Mouse (Mus musculus) right cerebral cortex, adult 2 months (tissue): ENCODE results near the gene Apob.

Source experiments
- DNase-seq, 2 experiments: peaks; one replicate each; pipeline ENCODE4 v3.0.0; 2021 to 2022; ENCODE audit warnings: low spot score in 2 of 2

Apob gene

DNA sequence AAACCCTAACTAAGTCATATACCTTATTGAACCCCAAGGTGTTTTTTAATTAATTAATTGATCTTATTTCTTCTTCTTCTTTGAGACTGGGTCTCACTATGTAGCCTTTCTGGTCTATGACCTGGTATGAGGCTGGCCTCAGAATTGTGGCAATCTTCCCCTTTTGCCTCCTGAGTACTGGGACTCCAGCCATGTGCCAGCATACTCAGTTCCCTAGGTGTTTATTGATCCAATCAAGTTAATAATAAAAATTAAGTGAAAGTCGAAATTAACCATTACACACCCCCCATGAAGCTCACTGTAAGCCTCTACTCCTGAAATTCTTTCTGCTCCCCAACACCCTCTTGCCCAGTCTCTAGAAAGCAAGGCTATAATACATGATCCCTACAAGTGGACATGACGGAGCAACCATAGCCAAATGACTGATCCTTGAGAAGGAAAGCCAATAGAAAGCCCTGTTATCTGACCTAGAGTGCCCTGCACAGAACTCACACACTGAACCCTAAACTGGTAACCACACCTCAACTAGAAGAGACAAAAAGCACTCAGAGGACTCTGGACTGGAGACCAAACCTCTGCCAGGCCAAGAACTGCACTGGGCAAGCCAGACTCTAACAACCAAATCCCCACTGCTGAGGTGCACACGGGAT, 60.8 kb downstream of the Apob start:
- no peak for DNase-seq

- no peak for DNase-seq
Observed at GRCm38 (mm10) chr12:8042626-8043394, 65.4 kb downstream of the Apob start.

DNA sequence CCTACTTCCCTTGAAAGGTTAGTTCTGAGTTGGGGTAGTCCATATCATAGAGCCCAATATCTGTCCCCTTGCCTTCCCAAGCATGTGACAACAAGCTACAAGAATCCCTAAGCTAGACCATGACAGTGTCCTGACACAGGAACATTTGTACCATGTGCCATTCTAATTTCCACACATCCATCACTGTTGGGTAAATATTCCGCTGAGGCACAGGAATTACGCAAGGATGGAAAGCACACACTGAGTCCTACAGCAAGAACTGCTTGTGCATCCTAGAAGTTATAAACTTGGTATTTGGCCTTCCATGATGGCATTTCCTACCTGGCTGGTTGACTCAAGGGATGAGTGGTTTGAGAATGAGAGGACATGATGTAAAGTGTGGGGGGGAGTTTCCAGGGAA, 69.6 kb downstream of the Apob start:
- no peak for DNase-seq

GRCm38 (mm10) chr12:8047789-8048309, 70.4 kb downstream of the Apob start:
- no peak for DNase-seq

DNA sequence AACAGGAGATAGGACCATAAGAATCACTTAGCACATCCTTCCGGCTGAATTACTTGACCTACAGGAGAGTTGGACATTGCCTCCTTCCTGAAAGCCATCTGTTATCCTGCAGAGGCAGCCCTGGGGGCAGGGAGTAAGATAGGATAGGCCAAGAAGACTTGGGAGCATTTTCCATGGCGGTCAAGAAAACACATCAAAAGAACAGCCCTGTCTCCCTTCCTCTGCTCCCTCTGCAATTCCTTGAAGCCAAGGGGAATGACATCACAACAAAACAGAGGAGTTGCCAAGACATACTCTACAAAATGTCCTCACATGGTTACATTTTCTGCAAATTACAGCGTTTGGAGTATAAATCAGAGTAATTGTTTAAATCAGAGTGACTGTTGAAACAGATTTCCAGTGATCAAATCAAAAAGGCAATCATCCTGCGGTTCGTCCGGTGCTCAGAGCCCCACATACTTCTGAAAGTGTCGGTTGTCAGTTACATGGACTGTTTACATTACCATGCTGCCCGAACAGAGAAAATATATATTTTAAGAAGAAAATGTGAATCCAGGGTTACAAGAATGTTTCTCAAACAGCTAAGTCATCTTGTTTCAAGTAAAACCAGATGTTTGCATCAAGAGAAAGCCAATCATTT, 78.7 kb downstream of the Apob start:
- no peak for DNase-seq

DNA sequence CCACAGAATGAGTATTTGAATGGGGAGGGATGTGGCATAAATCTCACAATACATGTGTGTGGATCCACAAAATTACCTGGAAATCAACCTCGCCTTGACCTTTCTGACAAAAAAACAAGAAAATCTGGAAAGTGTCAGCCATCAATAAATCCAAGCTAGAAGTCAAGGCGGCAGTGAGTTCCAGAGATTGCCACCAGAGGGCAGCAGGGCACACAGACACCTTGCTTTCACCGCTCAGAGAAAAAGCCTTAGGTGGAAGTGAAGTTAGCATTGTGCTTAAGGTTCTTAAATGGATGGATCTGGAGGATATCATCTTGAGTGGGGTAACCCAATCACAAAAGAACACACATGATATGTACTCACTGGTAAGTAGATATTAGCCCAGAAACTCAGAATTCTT, 82.1 kb downstream of the Apob start:
- DNase-seq = peak; percentile 85 to 86

DNA sequence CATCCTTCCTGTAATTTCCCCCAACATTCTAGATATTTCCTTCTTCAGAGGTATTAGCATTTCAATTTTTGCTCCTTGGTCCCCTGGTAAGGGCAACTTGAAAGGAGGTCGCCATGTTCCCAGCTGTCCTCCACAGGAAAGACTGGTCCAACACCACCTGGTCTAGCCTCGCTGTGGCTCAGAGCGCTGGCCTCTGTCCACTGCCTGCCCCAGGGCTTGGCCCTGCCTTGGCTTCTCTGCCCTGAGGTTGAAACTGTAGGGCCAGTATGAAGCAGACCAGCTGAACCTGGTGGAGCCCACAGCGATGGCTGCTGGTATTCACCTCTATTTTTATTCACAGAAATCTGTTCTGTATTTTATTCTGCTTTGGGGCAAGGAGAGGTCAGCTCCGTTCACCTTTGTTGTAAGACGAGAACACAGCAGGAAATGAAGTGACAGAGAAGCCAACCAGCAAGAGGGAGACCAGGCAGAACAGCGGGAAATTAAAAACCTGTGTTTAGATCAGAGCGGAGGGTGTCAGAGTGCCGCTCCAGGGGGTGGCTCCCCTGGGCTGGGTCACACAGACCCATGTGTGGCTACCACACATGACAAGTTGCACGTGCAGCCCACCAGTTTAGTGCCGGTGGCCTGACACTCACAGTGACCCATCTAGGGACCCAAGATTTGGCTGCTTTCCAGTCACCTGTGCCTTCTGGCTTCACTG, 86.1 kb downstream of the Apob start:
- DNase-seq = no peak
